Mouse (Mus musculus) kidney, postnatal 25 days (tissue): ENCODE data around the gene Trpt1.

Experiments used
- DNase-seq, 2 experiments: peaks; one replicate each; pipeline ENCODE4 v3.0.0; 2021; ENCODE audit warnings: mixed read lengths in 2 of 2

The Trpt1 gene

GRCm38 (mm10) chr19:6994489-6994888, 1.4 kb upstream of the Trpt1 start:
- DNase-seq: peak in 1 of 2 experiments; percentile 40

GRCm38 (mm10) chr19:6995255-6995991, 508 bp upstream of the Trpt1 start:
- peak in 1 of 2 experiments; percentile 57 for DNase-seq

GRCm38 (mm10) chr19:6997721-6998290, 1.9 kb downstream of the Trpt1 start:
- DNase-seq: peak in 1 of 2 experiments; percentile 30

GRCm38 (mm10) chr19:6999360-7000063, 3.6 kb downstream of the Trpt1 start:
- peak in 1 of 2 experiments; percentile 40 for DNase-seq

- DNase-seq: no peak
Measured at GRCm38 (mm10) chr19:7006892-7007593, 11.1 kb downstream of the Trpt1 start.

GRCm38 (mm10) chr19:7012426-7012825, 16.5 kb downstream of the Trpt1 start:
- no peak for DNase-seq

GRCm38 (mm10) chr19:7013984-7014383, 18.1 kb downstream of the Trpt1 start:
- peak in 1 of 2 experiments; percentile 58 for DNase-seq

GRCm38 (mm10) chr19:7014481-7015135, 18.7 kb downstream of the Trpt1 start:
- DNase-seq: no peak

GRCm38 (mm10) chr19:7017541-7018457, 21.9 kb downstream of the Trpt1 start:
- DNase-seq: no peak

- no peak for DNase-seq
Measured at GRCm38 (mm10) chr19:7018546-7018945, 22.6 kb downstream of the Trpt1 start.

GRCm38 (mm10) chr19:7019191-7019590, 23.3 kb downstream of the Trpt1 start, which contains the start of gene Fermt3:
Gene Fermt3, minus strand, starts transcription at chr19:7019469.
- peak in 1 of 2 experiments; percentile 60 for DNase-seq

- peak; percentile 74 to 76 for DNase-seq
Measured at GRCm38 (mm10) chr19:7020224-7020641, 24.3 kb downstream of the Trpt1 start.

GRCm38 (mm10) chr19:7029531-7029930, 33.6 kb downstream of the Trpt1 start:
- no peak for DNase-seq

GRCm38 (mm10) chr19:7034006-7034405, 38.1 kb downstream of the Trpt1 start:
- no peak for DNase-seq

- peak; percentile 69 to 71 for DNase-seq
Measured at GRCm38 (mm10) chr19:7039088-7039720, 43.3 kb downstream of the Trpt1 start.

- peak; percentile 100 for DNase-seq
Measured at GRCm38 (mm10) chr19:7039841-7040636, 44.1 kb downstream of the Trpt1 start, which contains the start of gene Stip1. Gene Stip1, minus strand, starts transcription at chr19:7039967.

GRCm38 (mm10) chr19:7040637-7041130, 44.8 kb downstream of the Trpt1 start:
- DNase-seq: no peak

GRCm38 (mm10) chr19:7041171-7041570, 45.2 kb downstream of the Trpt1 start:
- DNase-seq: no peak

- no peak for DNase-seq
Measured at GRCm38 (mm10) chr19:7044279-7044678, 48.3 kb downstream of the Trpt1 start.

- DNase-seq: no peak
Measured at GRCm38 (mm10) chr19:7044706-7045105, 48.8 kb downstream of the Trpt1 start.
